Mouse (Mus musculus): Measurements from ENCODE around the gene Pi4k2a.
"Not testable (repeated sequence)": the region's sequence is repeated elsewhere in the genome, so short reads cannot be mapped to it uniquely, and the experiment has no call there.

Pi4k2a gene

DNA sequence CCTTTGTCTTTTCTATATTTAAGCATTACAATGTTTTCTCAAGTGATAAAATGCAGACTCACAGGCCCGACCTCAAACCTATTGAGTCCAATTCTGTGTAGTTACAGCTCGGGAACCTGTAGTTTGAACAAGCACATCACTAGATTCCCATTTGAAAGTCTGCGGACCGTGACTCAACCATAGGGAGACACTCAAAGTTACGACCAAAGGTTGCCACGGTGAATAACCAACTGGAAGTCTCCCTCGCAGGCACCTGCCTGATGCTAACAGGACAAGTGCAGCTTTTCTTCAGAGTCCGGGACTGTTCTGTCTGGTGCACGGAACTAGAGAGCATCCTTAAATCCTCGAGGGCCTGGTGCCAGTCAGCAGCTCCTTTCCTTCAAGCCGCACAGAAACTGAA, 9.8 kb upstream of the Pi4k2a start:
- no peak for DNase-seq (ENCODE audit: low spot score in 2 of 2)

DNA sequence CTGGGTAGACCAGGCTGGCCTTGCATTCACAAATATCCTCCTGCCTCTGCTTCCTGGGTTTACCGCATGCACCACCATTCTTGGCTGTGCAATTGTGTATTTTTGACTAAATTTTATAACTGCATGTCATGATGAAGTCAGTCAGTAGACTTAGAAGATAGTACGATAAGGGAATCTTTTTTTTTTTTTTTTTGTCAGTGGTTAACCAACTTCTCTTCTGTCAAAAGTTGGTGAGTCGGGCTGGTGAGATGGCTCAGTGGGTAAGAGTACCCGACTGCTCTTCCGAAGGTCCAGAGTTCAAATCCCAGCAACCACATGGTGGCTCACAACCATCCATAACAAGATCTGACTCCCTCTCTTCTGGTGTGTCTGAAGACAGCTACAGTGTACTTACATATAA, 8.7 kb upstream of the Pi4k2a start:
- DNase-seq (ENCODE audit: low spot score in 2 of 2) = not testable (repeated sequence)

DNA sequence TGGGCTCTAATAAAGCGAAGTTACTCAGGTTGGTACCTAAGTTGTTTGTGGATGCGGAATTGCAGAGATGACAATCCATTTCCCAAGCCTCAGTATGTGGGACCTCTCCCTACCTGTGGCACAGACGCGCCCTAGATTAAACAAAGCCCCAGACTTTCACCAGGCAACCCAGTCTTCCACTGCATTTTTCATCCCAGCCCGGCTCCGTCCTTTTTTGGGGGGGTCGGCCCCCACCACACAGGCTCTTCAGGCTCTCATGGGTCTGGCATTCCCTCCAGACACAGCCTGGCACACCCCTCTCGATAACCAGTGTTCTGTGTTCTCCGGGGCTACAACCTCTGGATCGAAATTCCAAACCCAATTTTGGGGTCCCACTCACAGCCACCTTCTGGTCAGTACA, 4.6 kb upstream of the Pi4k2a start:
- no peak for DNase-seq (ENCODE audit: low spot score in 2 of 2)

DNA sequence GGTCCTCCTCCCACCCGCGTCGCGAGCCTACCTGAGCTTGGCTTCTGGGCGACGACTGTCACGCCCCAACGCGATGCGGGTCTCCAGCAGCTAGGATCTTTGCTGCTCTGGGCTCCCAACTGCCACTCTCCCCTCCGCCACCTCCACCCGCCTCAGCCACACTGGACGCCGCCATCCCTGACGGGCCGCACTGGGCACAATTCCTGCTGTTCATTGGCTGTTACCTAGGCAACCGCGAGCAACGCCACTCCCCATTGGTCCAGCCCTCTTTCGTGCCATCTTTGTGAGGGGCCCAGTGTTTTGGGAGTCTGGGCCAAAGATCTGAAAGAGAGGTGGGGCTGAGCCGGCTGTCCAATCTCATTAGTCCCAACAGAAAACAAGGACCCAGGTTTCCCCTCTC, 4.1 kb upstream of the Pi4k2a start, which contains the start of gene Morn4:
Gene Morn4 (minus strand): TSS at position 192 of the 400 bp plus-strand sequence.
- DNase-seq (ENCODE audit: low spot score in 2 of 2) = peak; percentile 89 to 93

DNA sequence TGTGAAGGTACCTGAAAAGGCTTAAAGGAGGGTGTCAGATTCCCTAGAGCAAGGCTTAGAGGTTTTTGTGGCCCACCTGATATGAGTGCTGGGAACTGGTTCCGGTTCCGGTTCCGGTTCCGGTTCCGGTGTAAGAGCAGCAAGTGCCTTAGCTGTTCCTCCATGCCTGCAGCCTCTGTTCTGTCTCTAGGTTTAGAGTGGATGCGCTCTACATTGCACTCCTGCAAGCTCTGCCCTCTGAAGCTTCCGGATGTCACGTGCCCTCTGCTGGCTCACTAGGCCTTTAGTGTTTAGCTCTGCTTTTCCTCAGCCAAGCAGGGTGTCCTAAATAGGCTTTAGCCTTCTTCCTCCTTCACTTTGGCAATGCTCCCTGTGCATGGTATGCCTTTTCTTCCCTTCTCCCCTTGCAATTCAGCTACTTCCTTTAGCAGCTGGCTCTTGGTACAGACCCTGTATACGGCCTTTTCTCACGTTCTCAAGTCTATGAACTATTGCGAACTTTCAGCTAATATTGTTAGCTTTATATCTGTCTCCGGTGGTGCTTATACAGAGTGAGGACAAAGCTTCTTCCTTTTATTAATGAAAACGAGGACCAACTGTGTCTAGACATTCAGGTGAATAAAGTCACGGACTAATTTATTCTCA, 1.0 kb upstream of the Pi4k2a start:
- DNase-seq (ENCODE audit: low spot score in 2 of 2) = peak; percentile 16 to 35

DNA sequence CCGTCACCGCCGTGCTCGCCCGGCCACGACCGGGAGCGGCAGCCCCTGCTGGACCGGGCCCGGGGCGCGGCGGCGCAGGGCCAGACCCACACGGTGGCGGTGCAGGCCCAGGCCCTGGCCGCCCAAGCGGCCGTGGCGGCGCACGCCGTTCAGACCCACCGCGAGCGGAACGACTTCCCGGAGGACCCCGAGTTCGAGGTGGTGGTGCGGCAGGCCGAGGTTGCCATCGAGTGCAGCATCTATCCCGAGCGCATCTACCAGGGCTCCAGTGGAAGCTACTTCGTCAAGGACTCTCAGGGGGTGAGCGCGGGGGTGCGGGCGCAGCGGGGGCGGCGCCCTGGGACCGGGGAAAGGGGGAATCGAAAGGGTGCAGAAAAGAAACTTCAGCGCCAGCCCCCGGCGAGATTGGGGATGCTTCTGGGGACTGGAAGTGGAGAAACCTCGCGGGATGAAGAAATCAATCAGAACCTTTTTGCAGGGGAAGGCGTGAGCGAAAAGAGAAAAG, 419 bp downstream of the Pi4k2a start:
- peak; percentile 9 to 15 for DNase-seq (ENCODE audit: low spot score in 2 of 2)

DNA sequence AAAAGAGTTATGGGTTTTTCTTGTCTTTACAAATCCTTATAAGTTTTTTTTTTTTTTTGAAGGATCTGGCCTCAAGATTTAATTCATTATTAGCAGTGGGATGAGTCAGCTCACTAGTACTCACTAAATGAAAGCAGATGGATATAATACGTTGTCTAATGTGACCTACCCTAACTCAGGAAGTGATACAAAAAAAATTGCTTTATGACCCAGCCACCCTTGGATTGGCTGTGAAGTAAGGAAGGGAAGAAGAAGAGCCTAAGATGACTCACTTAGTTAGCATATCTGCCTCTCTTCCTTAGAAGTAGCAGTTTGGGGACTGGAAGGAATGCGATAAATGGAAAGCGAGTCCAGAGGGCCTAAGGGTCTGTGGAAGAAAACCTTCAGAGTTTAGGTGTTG, 9.1 kb downstream of the Pi4k2a start:
- no peak for DNase-seq (ENCODE audit: low spot score in 2 of 2)

DNA sequence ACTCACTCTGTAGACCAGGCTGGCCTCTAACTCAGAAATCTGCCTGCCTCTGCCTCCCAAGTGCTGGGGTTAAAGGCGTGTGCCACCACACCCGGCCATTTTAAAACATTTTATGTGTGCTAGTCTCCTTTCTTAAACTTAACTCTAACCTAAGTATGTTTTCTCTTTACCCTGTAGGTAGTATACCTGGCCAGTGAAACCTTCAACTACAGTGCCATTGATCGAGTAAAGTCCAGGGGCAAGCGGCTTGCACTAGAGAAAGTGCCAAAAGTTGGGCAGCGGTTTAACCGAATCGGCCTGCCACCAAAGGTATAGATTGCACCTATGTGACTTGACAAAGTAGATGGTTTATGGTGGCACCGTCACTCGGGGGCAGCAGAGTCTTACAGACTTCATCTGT, 14.4 kb downstream of the Pi4k2a start:
- no peak for DNase-seq (ENCODE audit: low spot score in 2 of 2)

DNA sequence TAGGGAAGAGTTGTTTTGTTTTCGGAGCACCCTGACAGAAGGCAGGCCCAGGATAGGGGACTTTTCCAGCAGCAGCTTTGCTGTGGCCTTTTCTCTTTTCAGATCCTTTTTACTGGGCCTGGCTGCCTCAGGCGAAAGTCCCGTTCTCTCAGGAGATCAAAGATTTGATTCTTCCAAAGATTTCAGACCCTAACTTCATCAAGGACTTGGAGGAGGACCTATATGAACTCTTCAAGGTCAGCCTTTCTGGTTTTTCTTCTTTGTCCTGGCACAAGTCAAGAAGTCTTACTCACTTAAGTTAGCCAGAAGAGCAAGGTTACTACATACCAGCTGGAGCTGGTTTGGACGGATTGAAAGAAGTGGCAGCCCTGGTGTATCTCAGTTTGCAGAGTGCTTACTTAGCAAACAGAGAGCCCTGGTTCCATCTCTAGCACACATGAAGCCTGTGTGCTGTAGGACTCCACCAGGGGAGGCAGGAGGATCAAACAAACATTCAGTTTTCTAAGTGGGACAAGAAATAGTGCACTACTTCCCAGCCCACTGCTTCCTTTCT, 25.6 kb downstream of the Pi4k2a start:
- no peak for DNase-seq (ENCODE audit: low spot score in 2 of 2)

DNA sequence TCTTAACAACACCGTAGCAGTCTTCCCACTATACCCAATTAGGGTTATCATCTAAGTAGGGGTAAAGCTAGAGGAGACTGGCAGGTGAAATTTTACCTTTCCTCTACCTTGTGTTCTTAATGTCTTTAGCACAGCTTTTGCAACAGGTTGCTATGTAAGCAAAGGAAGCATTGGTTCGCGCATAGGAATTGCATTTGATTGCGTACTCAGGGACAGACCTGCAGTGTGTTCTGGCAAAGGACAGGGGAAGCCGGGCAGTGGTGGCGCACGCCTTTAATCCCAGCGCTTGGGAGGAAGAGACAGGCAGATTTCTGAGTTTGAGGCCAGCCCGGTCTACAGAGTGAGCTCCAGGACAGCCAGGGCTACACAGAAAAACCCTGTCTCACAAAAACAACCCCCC, 27.9 kb downstream of the Pi4k2a start:
- DNase-seq (ENCODE audit: low spot score in 2 of 2) = no peak

DNA sequence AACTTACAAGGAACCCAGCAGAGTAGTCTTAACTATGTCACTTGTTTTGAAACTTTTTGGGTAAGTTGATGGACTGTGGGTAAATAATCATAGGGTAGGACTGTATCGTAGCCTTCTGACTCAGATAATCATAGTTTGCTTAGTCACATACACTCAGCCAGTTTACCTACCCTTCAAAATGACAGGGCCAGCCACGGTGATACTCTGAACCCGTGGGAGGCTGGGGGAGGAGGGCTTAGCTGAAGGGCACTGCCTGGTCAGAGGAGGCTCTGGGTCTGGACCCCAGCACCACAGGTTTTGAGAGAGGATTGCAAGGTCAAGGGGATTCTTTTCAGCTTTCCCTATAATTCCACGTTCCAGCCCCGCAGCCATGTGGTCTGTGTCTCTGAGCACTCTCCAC, 28.3 kb downstream of the Pi4k2a start:
- DNase-seq (ENCODE audit: low spot score in 2 of 2) = no peak

DNA sequence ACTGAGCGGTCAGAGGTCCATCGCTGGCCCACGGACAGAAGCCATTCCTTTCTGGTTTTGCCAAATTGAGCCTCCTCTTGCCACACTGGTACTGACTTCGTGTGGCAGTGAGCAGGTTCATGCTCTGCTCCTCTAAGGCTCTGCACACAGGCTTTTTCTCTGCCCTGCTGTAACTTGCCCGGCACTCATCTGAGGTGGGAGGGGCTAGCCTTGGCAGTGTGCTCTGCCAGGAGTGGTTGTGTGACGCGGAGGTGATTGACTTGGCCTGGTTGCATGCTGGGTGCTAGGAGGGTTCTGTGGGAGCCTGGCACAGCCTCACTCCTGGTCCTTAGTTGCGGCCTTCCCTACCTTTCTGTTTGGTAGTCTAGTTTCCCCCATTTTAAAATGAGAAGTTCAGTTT, 30.2 kb downstream of the Pi4k2a start:
- DNase-seq (ENCODE audit: low spot score in 2 of 2) = no peak

DNA sequence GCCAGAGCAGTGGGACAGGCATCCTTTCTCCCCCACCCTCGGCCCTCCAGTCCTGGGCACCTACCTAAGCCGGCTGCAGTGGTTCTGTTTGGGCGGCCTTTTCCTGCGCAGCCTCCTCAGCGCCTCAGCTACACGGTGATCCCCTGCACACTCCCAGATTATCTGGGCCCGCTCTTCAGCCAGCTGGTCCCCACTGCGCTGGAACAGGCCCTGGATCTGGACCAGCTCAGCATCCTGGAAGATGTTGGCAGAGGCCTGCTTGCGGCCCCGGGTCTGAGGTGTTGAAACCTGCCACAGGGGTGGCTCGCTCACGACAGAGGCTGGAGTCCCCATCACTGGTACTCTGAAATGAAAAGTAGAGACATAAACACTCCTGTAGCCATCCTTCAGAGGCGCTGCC, 34.4 kb downstream of the Pi4k2a start:
- DNase-seq (ENCODE audit: low spot score in 2 of 2) = no peak

DNA sequence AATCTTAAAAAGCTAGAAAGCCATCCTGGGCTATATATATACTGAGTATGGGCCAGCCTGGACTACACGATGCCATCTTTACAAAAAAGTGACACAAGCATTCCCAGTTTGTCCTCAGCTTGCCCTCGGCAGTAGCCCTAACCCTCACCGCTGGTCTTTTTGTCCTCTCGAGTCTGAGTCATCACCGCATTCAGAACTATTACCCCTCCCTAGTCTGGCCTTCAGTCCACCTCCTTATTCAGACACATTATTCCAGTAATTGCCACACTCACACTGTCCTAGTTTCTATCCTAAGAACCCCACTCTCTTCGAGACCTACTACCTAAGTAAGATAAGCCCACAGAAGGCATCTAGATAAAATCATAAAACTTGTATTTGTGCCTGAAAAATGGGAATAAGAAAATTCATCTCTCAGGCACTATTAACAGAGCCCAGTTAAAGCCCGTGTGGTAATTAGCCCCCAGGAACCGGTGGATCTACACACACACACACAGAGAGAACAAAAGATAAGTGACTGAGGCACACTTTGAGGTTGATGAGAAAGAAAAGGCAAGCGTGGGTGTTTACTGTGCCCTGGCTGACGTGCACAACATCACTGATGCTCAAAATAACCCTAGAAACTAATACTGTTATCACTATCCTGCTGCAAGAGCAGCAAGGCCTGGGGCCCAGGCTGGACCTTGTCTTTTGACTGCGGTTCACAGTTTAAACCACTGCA, 35.4 kb downstream of the Pi4k2a start:
- DNase-seq (ENCODE audit: low spot score in 2 of 2) = no peak

DNA sequence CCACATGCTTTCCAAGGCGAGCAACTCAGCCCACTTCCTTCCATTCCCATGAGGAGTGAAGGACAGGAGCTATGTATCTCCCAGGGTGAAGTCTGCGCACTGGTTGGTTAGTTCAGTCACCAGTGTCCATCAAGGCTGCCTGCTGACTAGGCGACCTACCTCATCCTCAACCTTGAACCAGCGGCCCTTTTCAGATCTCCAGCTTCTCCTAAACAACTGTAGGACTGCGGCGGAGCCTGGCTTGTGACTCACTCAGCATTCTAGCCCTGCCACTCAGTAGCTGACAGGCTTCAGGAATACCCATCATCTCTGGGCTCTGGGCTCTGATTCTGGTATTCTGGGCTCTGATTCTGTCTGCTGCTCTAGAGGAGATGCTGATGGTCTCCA, 35.9 kb downstream of the Pi4k2a start:
- DNase-seq (ENCODE audit: low spot score in 2 of 2) = no peak

DNA sequence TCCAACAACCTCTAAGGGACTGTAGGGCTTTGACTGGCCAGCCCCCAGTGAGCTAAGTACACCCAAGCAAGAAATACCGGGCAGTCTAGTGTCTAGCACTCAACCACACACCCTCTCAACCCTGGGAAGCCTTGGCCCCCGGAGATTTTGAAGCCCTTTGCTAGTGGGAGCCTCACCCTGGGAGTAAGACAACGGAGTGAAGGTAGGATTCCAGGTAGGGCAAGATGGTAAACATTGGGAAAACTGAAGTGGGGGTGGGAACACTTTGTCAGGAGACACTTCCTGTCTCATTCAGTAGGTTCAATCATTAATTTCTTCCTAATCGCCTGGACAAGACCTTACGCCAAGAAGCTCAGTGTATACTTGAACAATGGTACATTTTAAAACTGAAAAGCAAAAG, 36.8 kb downstream of the Pi4k2a start:
- DNase-seq (ENCODE audit: low spot score in 2 of 2) = no peak

DNA sequence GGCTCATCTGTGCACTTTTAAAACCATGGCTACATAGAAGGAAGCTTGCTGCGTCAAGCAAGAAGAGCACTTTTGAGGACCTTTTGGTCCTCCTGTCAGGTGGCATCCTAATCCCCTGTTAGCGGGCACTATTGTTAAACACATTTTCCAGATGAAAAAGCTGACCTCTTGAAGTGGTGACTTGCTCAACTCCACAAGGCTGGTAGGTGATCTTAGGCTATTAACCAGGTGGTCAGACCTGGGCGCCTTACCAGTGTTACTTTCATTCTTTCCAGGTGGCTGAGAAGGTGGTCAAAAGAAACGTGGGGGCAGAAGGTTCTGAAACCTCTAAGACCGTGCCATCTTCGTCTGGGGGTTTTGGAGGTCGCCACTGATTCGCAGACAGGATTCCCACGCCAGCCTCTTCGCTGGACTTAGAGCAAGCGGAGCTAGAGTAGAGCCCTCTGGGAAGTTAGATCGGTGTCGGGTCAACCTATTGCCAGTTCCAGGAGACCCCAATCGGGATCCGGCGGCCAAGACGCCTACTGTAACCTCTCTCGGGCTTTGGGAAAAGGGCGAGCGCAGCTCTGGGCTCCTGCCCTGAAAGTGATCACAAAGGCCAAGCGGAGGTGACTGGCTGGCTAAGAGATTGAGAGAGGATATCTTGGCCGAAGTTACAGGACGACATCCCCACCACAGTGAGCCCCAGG, 37.9 kb downstream of the Pi4k2a start:
- DNase-seq (ENCODE audit: low spot score in 2 of 2) = no peak

DNA sequence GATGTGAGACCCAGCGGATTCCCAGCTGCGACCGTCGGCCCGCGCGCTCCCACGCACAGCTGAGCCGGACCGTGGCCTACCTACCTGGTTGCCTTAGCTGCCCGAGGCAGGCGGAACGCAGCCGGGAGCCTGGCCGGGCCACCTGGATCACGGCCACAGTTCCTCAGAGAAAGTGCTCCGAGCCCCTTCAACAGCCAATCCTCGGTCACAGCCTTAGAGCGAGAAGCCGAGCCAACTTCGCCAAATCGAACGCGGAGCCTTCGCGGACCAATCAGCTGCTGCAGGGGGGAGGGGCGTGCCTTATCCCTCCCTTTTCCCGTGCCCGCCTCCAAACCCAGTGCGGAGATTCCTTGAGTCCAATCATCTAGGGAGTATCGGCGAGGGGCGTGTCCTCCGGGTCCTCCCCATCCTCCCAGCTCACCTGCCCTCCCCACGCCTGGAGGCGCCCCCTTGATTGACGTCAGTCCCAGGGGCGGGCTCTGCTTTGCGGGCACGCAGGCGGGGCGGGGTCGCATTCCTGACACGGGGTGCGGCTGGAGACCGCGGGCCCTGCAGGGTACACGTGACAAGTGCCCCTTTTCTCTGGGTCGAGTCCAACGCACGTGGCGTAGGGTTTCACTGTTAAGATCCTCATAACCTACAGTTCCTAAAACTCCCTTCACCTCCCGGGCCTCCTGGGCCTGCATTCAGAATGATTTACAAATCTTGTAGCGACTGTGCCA, 38.7 kb downstream of the Pi4k2a start, which contains the start of gene Avpi1:
Gene Avpi1 (minus strand): TSS at position 273 of the 722 bp plus-strand sequence.
- peak; percentile 99 for DNase-seq (ENCODE audit: low spot score in 2 of 2)

DNA sequence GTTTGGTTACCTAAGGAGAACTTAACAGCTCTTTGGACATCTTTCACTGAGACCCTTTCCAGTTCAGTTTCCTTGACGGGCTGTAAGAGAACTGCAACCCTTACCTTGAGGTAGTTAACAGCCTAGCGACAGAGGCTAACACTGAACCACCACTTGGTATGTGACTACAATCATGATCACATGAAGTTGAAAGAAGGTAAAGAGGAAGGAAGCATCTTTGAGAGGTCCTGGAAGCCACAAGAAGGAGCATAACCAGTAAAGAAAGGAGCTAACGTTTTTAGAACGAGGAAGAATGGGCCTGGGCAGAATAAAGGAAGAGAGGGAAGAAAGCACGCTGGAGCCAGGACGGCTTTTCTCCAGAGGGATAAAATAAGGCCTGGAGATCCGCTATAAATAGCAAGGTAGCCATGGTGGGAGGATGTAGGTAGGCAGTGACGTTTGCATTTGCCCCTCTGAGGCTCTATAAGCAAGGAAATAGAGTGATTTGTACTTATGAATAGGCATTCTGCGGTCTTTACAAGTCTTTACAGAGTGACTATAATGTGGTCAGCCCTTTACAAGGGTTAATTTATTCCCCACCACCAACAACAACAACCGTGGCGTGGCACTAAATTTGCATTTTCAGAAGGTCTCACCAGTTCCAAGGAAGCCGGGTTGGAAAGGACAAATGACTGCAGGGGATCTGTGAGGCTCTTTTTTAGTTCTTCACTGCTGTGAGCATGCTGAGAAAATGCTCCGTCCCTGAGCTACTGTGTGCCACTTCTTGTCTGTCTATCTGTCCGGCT, 39.4 kb downstream of the Pi4k2a start:
- DNase-seq (ENCODE audit: low spot score in 2 of 2) = no peak

DNA sequence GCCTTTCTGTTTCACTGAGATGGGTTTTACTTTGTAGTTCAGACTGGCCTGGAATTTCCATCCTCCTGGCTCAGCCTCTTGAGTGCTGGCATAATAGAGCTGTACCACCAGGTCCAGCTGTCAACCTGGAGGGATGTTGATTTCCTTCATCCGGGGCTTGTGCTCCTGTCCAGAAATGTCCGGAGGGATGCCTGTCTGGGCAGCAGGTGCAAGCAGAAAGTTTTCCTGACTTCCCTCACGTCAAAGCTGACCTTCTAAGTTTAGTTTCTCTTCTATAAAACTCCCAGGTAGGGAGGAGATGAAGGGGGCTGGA, 40.0 kb downstream of the Pi4k2a start:
- DNase-seq (ENCODE audit: low spot score in 2 of 2) = no peak

DNA sequence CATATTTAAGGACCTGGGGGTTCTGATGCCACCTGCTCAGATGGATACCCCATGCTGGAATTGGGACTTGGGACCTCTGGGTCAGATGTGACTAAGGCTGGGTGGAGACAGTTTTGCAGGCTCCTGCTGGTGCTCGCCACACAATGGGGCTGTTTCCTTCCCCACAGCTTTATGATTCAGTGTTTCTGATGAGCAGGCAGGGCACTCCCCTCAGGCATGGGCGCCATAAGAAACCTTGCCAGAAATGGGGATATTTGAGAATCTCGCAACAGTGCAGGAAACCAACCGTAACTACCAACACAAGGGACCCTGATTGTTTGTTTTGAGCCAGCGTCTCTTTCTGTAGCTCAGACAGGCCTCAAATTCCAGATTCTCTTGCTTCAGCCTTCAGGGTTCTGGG, 40.8 kb downstream of the Pi4k2a start:
- no peak for DNase-seq (ENCODE audit: low spot score in 2 of 2)

Measured in right cerebral cortex, postnatal 36 days (tissue).